Mouse (Mus musculus) bone marrow, adult 2 months (tissue): ENCODE measurements around the gene C530025M09Rik. TPM values are rescaled to one million over a fixed set of nuclear protein-coding genes. Genes with fewer than 3 reads are reported as not detected.

Source experiments
- H3K27ac ChIP-seq: fragments of 200-500 bp; 2 replicates; pipeline ENCODE4 v1.5.1; 2012; ENCODE audit warnings: low read depth, mild to moderate bottlenecking, control low read depth, inconsistent platforms, low read length; ENCODE audit not compliant: control insufficient read depth, poor library complexity, insufficient read depth
- H3K4me1 ChIP-seq: fragments of 200-500 bp; 2 replicates; pipeline ENCODE4 v1.6.1; 2011; ENCODE audit warnings: low read length; ENCODE audit not compliant: control insufficient read depth, insufficient read depth
- H3K4me3 ChIP-seq: fragments of 200-500 bp; replicated peaks from 2 replicates; pipeline ENCODE3; 2011; ENCODE audit warnings: mild to moderate bottlenecking, low read depth, low read length, control low read depth; ENCODE audit not compliant: control insufficient read depth
- CTCF ChIP-seq: fragments of 200-500 bp; IDR thresholded peaks from 2 replicates; pipeline ENCODE4 v1.5.1; 2011; ENCODE audit warnings: low read length, control low read depth; ENCODE audit not compliant: control insufficient read depth, insufficient read depth
- POLR2A ChIP-seq: fragments of 200-500 bp; IDR thresholded peaks from 2 replicates; pipeline ENCODE4 v1.6.1; 2011; ENCODE audit warnings: low read depth, mild to moderate bottlenecking, control low read depth, low read length, borderline replicate concordance; ENCODE audit not compliant: control insufficient read depth
- WGBS: fragments of 180-500 bp; shearing (Covaris S2); methylation state at CpG from one replicate; pipeline ENCODE4 v1.1.7; 2018; 5-methylcytosine and 5-hydroxymethylcytosine counted together
- polyA plus RNA-seq: library from polyadenylated mRNA; stranded (reverse); fragments of >200 nt; gene quantifications from 2 replicates; pipeline ENCODE4 v1.2.4, GENCODE M21; 2011; ENCODE audit warnings: low replicate concordance; ENCODE audit not compliant: missing spikeins, insufficient read depth, insufficient read length

Gene C530025M09Rik
- polyA plus RNA-seq, 1 experiment, result not detected

DNA sequence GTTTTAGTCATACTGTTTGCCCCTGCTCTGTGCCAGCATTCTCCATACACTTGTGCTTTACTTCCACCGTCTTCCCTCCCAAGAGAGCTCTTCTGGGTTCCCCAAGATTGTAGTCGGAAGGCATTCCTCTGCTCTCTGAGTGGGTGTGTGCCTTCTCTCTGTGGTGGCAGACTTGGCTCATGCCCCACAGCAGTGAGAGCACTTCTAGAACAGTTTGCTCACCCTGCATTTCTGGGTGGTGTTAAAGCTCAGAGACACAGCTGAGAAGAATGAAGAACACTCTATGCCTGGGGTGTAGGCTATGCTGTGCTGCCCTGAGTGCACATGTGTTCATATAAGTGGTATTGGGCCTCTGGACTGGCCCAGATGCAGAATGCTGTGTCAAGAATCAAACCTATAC is 13.6 kb upstream of the C530025M09Rik start:
- 58% methylated on average over 2 of the region's 2 CpGs for WGBS
- H3K27ac ChIP-seq, result no peak overlapping the region
- H3K4me1 ChIP-seq, result no peaks in the 10 kb centered on the region
- TF ChIP-seq POLR2A (no peak), CTCF (no peak)
- H3K4me3 ChIP-seq, result no peak overlapping the region

DNA sequence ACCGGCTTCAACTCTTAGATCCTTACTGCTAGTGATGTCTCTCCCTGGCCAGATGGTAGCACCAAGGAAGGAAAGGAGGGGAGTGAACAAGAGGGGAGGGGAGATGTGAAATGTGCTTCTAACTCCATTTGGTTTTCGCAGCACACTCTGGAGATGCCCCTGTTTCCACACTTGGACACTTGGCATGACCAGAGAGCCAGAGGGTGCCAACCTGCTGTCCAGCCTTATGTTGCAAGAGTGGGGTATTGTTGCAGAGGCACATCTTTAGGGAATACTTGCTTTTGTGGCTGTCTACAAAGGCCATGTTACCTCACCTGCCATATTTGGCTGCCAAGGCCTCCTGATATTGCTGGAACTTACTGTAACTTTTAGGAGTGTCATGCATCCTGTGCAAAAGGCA is 8.7 kb upstream of the C530025M09Rik start:
- WGBS, result 59% methylated on average over 2 of the region's 2 CpGs
- TF ChIP-seq CTCF (no peak), POLR2A (no peak)
- Histone ChIP-seq H3K4me3 (no peak overlapping the region), H3K27ac (no peak overlapping the region), H3K4me1 (no peaks in the 10 kb centered on the region)

DNA sequence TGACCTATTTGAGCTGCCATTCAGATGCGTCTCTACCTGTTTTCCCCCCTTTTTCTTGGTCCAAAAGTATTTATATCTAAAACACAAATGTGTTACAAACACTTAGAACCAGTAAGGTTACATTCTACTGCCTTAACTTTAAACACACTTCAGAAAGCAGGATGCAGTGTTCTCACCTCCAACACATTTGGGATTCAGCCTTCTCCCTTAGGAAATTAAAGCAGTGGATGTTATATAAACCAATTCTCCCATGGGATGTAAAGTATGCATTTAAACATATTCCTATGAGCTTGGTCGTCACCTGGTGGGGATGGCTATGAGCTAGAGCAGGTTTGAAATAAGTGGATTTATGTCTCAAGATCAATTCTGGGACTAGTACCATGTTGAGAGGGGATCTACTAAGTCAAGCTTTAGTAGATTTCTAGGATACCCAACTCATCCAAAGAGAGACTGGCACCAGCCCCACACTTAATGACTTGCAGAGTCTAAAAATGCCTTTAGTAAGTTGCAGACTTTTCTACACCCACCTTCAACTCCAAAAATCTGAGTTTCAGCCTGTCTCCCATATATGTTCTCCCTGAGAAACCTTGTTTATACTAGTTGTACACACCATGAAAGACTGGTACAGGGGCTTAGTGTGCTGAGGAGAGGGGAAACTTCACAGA is 5.6 kb upstream of the C530025M09Rik start:
- H3K4me3 ChIP-seq, result no peak overlapping the region
- no peaks in the 10 kb centered on the region for H3K4me1 ChIP-seq
- 65% methylated on average over 2 of the region's 2 CpGs for WGBS
- no peak for TF ChIP-seq CTCF
- no peak for TF ChIP-seq POLR2A
- H3K27ac ChIP-seq, result no peak overlapping the region

DNA sequence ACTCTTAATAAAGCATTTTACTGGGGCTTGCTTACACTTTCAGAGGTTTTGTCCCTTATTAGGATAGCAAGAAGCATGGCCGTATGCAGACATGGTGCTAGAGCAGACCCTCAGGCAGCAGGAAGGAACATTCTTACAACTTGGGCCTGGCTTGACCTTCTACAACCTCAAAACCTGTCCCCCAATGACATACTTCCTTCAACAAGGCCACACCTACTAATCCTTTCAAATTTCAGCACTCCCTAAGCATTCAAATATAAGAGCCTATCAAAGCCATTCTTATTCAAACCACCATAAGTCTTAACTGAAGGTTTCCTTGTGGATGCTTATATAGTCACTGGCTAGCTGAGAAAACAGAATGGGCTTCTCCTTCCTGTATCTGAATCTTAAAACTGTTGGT is 4.1 kb upstream of the C530025M09Rik start:
- 67% methylated on average over 1 of the region's 1 CpGs for WGBS
- Histone ChIP-seq H3K4me3 (no peak overlapping the region), H3K27ac (no peak overlapping the region), H3K4me1 (no peaks in the 10 kb centered on the region)
- TF ChIP-seq CTCF (no peak), POLR2A (no peak)

DNA sequence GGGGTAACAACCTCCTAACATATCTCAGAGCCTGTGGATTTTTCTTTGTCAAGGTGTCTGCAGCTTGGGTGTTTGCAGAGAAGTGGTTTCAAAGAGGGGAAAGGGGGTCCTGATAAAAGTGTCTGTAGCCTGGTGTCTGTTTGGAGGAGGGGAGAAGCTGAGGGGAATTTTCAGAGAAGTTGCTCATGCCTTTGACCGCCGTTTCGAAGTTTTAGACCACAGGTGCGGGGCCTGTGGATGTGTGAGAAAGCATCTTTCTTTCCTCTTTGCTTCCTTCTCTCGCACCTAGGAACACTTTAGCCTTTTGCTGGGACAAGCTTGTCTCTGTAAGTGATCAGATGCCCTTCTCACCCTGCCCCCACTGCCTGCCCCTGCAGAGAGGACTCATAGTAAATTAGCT is 1.3 kb upstream of the C530025M09Rik start:
- Histone ChIP-seq H3K4me1 (no peaks in the 10 kb centered on the region), H3K27ac (no peak overlapping the region), H3K4me3 (no peak overlapping the region)
- 12% methylated on average over 5 of the region's 5 CpGs for WGBS
- TF ChIP-seq CTCF, result no peak
- TF ChIP-seq POLR2A, result no peak

DNA sequence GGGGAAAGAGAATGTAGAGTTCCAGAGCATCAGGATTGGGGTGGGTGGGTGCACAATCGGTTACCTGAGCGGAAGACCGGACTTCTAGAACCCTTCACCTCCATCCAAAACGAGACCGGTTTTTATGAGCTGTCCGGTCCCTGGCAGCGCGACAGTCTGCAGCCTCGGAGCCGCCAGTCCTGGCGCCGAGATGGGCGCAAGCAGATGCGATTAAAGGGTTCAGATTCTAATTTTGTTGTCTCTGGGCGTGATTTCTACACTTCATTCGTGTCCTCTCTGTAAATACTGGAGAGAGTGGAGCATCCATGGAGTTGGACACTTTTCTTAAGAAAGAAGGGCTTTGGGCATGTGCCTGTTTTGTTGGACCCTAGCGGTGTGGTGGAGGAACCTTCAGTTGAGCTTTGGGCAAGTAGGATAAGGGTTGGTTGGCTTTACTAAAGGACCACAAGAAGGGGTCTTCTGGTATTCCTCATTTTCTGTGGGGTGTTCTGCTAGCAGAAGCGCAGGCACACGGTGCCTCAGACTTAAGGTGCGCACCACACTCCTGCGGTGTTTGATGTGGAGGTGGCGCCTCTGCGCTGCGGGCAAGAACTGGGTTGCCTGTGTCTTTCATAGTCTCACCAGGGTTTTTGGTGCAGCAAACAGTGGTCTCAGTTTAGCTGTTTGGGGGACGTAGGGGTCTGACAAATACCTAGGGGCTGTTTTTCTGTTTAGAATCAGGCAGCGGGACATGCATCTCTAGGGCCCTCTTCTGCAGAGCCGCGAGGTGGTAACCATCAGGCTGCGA is 639 bp upstream of the C530025M09Rik start:
- Histone ChIP-seq H3K27ac (no peak overlapping the region), H3K4me3 (no peak overlapping the region), H3K4me1 (no peaks in the 10 kb centered on the region)
- 5% methylated on average over 29 of the region's 29 CpGs for WGBS
- TF ChIP-seq POLR2A (no peak), CTCF (no peak)

DNA sequence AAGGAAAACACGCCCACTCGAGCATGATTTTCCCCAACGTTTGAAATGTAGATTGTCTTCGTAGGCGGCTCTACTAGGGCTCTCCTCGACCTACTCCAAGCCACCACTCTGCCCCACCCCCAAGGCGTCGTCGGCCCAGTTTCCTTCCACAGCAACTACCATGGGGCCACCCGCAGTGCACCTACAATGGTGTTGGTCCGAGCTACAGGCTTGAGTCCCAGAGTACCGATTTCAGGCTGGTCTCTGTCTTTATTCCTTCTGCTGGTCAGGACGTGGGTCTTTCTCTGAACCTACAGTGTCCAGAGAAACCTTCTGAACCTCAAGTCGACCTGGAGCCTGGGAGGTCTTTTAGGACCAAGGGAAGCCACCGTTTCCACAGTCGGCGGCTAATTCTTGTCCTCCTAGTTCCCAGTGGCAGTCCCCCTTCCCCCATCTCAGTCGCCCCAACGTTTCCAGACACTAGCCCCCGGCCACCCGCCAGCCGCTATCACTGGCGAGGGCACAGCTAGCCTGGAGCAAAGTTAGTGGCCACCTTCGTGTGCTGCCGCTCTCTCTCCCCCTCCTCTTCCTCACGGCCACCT is 968 bp downstream of the C530025M09Rik start:
- H3K4me1 ChIP-seq, result no peaks in the 10 kb centered on the region
- TF ChIP-seq POLR2A, result no peak
- H3K27ac ChIP-seq, result no peak overlapping the region
- 4% methylated on average over 26 of the region's 26 CpGs for WGBS
- no peak overlapping the region for H3K4me3 ChIP-seq

DNA sequence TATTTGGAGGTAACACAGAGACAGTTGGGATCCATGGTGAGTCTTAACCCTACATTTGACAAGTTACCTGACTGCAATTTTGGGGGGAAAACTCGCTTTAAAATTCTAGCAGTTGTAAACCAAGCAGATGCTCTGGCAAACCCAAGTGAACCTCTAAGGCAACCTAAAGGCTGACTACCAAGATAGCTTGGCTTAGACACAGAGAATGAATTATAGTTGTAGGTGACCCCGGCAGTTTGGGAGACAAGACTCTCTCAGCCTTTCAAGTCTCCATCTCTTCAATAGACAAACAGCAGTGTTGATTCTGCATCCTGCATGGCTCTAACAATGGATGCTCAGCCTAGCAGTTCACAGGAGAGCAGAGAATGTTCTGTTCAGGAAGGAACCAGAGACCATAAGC is 2.1 kb downstream of the C530025M09Rik start, which contains the start of gene Syndig1:
TSS of gene Syndig1 (plus strand) at position 301 of the 400 bp plus-strand sequence.
- WGBS, result 58% methylated on average over 2 of the region's 2 CpGs
- no peak within 1 kb of the TSS for H3K27ac ChIP-seq
- no peaks in the 10 kb centered on the region for H3K4me1 ChIP-seq
- TF ChIP-seq CTCF (no peak), POLR2A (no peak)
- no peak within 1 kb of the TSS for H3K4me3 ChIP-seq

DNA sequence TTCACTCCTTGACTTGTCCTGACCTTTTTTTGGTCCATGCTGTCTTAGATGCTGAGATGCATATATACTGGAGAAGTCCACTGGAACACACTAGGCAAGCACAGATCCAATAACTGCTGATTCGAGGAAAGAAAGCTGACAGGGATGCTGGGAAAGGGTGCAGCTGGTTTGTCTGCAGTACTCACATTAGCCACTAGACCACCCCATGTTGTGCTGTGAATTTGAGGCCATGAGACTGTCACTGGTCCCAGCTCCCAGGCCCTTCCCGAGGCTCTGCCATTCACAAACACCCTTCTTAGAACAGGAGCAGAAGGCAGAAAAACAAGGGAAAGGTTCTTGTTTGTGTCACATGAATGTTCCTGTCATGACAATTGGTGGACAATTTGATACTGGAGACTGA is 10.8 kb downstream of the C530025M09Rik start:
- WGBS, result 26% methylated on average over 2 of the region's 2 CpGs
- no peak for TF ChIP-seq POLR2A
- no peak for TF ChIP-seq CTCF
- no peaks in the 10 kb centered on the region for H3K4me1 ChIP-seq
- H3K4me3 ChIP-seq, result no peak overlapping the region
- no peak overlapping the region for H3K27ac ChIP-seq
